Mouse (Mus musculus): ENCODE results near the gene Tsnaxip1. TPM values are rescaled to one million over a fixed set of nuclear protein-coding genes. Genes with fewer than 3 reads are reported as not detected.

The Tsnaxip1 gene
- polyA plus RNA-seq, 2 experiments, result 0.18 to 0.19 TPM

- no peaks in the 10 kb centered on the region for H3K9me3 ChIP-seq (ENCODE audit: control insufficient read depth, low read length)
- H3K9ac ChIP-seq (ENCODE audit: low read depth, low read length, severe bottlenecking), result no peak overlapping the region
- TF ChIP-seq POLR2A (IDR thresholded peaks at IDR 0.05; ENCODE audit: borderline replicate concordance, extremely low read depth, insufficient read depth, insufficient read length), result no peak
- peaks cover 37% of the 10 kb centered on the region for H3K36me3 ChIP-seq (ENCODE audit: control insufficient read depth, insufficient read depth, low read length)
- 83% methylated on average over 5 of the region's 5 CpGs for whole genome bisulfite sequencing
- DNase-seq (ENCODE audit: low spot score) (no peak), ATAC-seq (ENCODE audit: low FRiP score, low read depth) (no peak)
- H3K4me1 ChIP-seq (ENCODE audit: control insufficient read depth, insufficient read depth, low read length), result no peaks in the 10 kb centered on the region
- H3K4me3 ChIP-seq (replicated peaks; ENCODE audit: low read length), result no peak overlapping the region
- H3K27ac ChIP-seq (replicated peaks; ENCODE audit: low read depth, low read length), result no peak overlapping the region
- H3K27me3 ChIP-seq (ENCODE audit: control insufficient read depth, insufficient read depth, low read length), result no peaks in the 10 kb centered on the region
- no peak overlapping the region for H3K4me2 ChIP-seq (replicated peaks; ENCODE audit: low read depth, low read length, severe bottlenecking)
Observed at GRCm38 (mm10) chr8:105807766-105808165, 19.8 kb upstream of the Tsnaxip1 start.

GRCm38 (mm10) chr8:105808480-105808879 lies 19.1 kb upstream of the Tsnaxip1 start:
- H3K27me3 ChIP-seq (ENCODE audit: control insufficient read depth, insufficient read depth, low read length), result no peaks in the 10 kb centered on the region
- no peak overlapping the region for H3K9ac ChIP-seq (ENCODE audit: low read depth, low read length, severe bottlenecking)
- ATAC-seq (ENCODE audit: low FRiP score, low read depth), result no peak
- no peaks in the 10 kb centered on the region for H3K9me3 ChIP-seq (ENCODE audit: control insufficient read depth, low read length)
- DNase-seq (ENCODE audit: low spot score), result no peak
- no peaks in the 10 kb centered on the region for H3K4me1 ChIP-seq (ENCODE audit: control insufficient read depth, insufficient read depth, low read length)
- H3K27ac ChIP-seq (replicated peaks; ENCODE audit: low read depth, low read length), result no peak overlapping the region
- H3K36me3 ChIP-seq (ENCODE audit: control insufficient read depth, insufficient read depth, low read length), result peaks cover 32% of the 10 kb centered on the region
- H3K4me2 ChIP-seq (replicated peaks; ENCODE audit: low read depth, low read length, severe bottlenecking), result no peak overlapping the region
- no peak overlapping the region for H3K4me3 ChIP-seq (replicated peaks; ENCODE audit: low read length)
- TF ChIP-seq POLR2A (IDR thresholded peaks at IDR 0.05; ENCODE audit: borderline replicate concordance, extremely low read depth, insufficient read depth, insufficient read length), result no peak
- WGBS, result 92% methylated on average over 2 of the region's 2 CpGs

GRCm38 (mm10) chr8:105810245-105810786 lies 17.2 kb upstream of the Tsnaxip1 start:
- H3K4me1 ChIP-seq (ENCODE audit: control insufficient read depth, insufficient read depth, low read length), result no peaks in the 10 kb centered on the region
- no peak for DNase-seq (ENCODE audit: low spot score)
- whole genome bisulfite sequencing, result 87% methylated on average over 6 of the region's 6 CpGs
- peaks cover 27% of the 10 kb centered on the region for H3K36me3 ChIP-seq (ENCODE audit: control insufficient read depth, insufficient read depth, low read length)
- TF ChIP-seq POLR2A (IDR thresholded peaks at IDR 0.05; ENCODE audit: borderline replicate concordance, extremely low read depth, insufficient read depth, insufficient read length), result no peak
- ATAC-seq (ENCODE audit: low FRiP score, low read depth), result no peak
- no peak overlapping the region for H3K4me3 ChIP-seq (replicated peaks; ENCODE audit: low read length)
- no peak overlapping the region for H3K27ac ChIP-seq (replicated peaks; ENCODE audit: low read depth, low read length)
- H3K4me2 ChIP-seq (replicated peaks; ENCODE audit: low read depth, low read length, severe bottlenecking), result no peak overlapping the region
- no peak overlapping the region for H3K9ac ChIP-seq (ENCODE audit: low read depth, low read length, severe bottlenecking)
- no peaks in the 10 kb centered on the region for H3K9me3 ChIP-seq (ENCODE audit: control insufficient read depth, low read length)
- H3K27me3 ChIP-seq (ENCODE audit: control insufficient read depth, insufficient read depth, low read length), result no peaks in the 10 kb centered on the region

- no peak for DNase-seq (ENCODE audit: low spot score)
Observed at GRCm38 (mm10) chr8:105811061-105811460, 16.5 kb upstream of the Tsnaxip1 start.

GRCm38 (mm10) chr8:105811543-105811942 lies 16.0 kb upstream of the Tsnaxip1 start:
- Histone ChIP-seq H3K9me3 (ENCODE audit: control insufficient read depth, low read length) (no peaks in the 10 kb centered on the region), H3K4me3 (replicated peaks; ENCODE audit: low read length) (no peak overlapping the region), H3K9ac (ENCODE audit: low read depth, low read length, severe bottlenecking) (no peak overlapping the region), H3K4me1 (ENCODE audit: control insufficient read depth, insufficient read depth, low read length) (no peaks in the 10 kb centered on the region), H3K27ac (replicated peaks; ENCODE audit: low read depth, low read length) (no peak overlapping the region), H3K36me3 (ENCODE audit: control insufficient read depth, insufficient read depth, low read length) (peaks cover 23% of the 10 kb centered on the region), H3K27me3 (ENCODE audit: control insufficient read depth, insufficient read depth, low read length) (no peaks in the 10 kb centered on the region), H3K4me2 (replicated peaks; ENCODE audit: low read depth, low read length, severe bottlenecking) (no peak overlapping the region)
- 82% methylated on average over 3 of the region's 3 CpGs for WGBS
- no peak for TF ChIP-seq POLR2A (IDR thresholded peaks at IDR 0.05; ENCODE audit: borderline replicate concordance, extremely low read depth, insufficient read depth, insufficient read length)
- DNase-seq (ENCODE audit: low spot score) (no peak), ATAC-seq (ENCODE audit: low FRiP score, low read depth) (no peak)

More at GRCm38 (mm10) chr8:105811061-105811460, 16.5 kb upstream of the Tsnaxip1 start:
- Histone ChIP-seq H3K4me2 (replicated peaks; ENCODE audit: low read depth, low read length, severe bottlenecking) (no peak overlapping the region), H3K9me3 (ENCODE audit: control insufficient read depth, low read length) (no peaks in the 10 kb centered on the region), H3K27me3 (ENCODE audit: control insufficient read depth, insufficient read depth, low read length) (no peaks in the 10 kb centered on the region), H3K4me1 (ENCODE audit: control insufficient read depth, insufficient read depth, low read length) (no peaks in the 10 kb centered on the region), H3K4me3 (replicated peaks; ENCODE audit: low read length) (no peak overlapping the region), H3K9ac (ENCODE audit: low read depth, low read length, severe bottlenecking) (no peak overlapping the region), H3K36me3 (ENCODE audit: control insufficient read depth, insufficient read depth, low read length) (peaks cover 23% of the 10 kb centered on the region), H3K27ac (replicated peaks; ENCODE audit: low read depth, low read length) (no peak overlapping the region)
- ATAC-seq (ENCODE audit: low FRiP score, low read depth), result no peak
- 91% methylated on average over 10 of the region's 10 CpGs for WGBS
- TF ChIP-seq POLR2A (IDR thresholded peaks at IDR 0.05; ENCODE audit: borderline replicate concordance, extremely low read depth, insufficient read depth, insufficient read length), result no peak
